Mouse (Mus musculus) E14TG2a.4 (cell line): ENCODE measurements around the gene Prkacb.

Experiments
- CTCF ChIP-seq: conservative IDR thresholded peaks from 2 replicates; pipeline ENCODE4 v1.5.1; 2014; ENCODE audit warnings: low read length
- NANOG ChIP-seq: IDR thresholded peaks from 2 replicates; pipeline ENCODE4 v1.6.1; 2014; ENCODE audit warnings: borderline replicate concordance, low read length, mixed read lengths

- TF ChIP-seq CTCF, result no peak
- no peak for TF ChIP-seq NANOG
Observed at GRCm38 (mm10) chr3:146778913-146779312, 33.9 kb downstream of the Prkacb start.
